Mouse (Mus musculus) gastrocnemius, postnatal 25 days (tissue): ENCODE measurements around the gene Efemp1. TPM values are rescaled to one million over a fixed set of nuclear protein-coding genes. Genes with fewer than 3 reads are reported as not detected.
A peak's percentile ranks its signal among the peaks of the same experiment; 100 is the strongest.

Source experiments
- DNase-seq: peaks from one replicate; pipeline ENCODE4 v3.0.0; 2022
- total RNA-seq, 2 experiments: library from RNA; stranded (reverse); gene quantifications; 1 replicate in 1 of 2; 2 replicates in 1 of 2; pipeline ENCODE4 v1.2.3; 2021

The Efemp1 gene
- total RNA-seq, 2 experiments from 2014 or later = 8.1 to 14.1 TPM

- DNase-seq = no peak
Measured at GRCm38 (mm10) chr11:28934449-28934848, 81.4 kb downstream of the Efemp1 start.

- DNase-seq = no peak
Measured at GRCm38 (mm10) chr11:28939651-28940050, 86.6 kb downstream of the Efemp1 start.

- DNase-seq = peak; percentile 11
Measured at GRCm38 (mm10) chr11:28951586-28952210, 98.7 kb downstream of the Efemp1 start.

GRCm38 (mm10) chr11:28954673-28955304, 101.8 kb downstream of the Efemp1 start:
- no peak for DNase-seq

GRCm38 (mm10) chr11:28955305-28955701, 102.3 kb downstream of the Efemp1 start:
- no peak for DNase-seq

GRCm38 (mm10) chr11:28961381-28961780, 108.4 kb downstream of the Efemp1 start:
- DNase-seq = no peak
